Mouse (Mus musculus) cerebellum, adult 2 months (tissue): Measurements from ENCODE around the gene Fam92b. TPM values are rescaled to one million over a fixed set of nuclear protein-coding genes. Genes with fewer than 3 reads are reported as not detected.

Experiments
- DNase-seq, 2 experiments: peaks; one replicate each; pipeline ENCODE4 v3.0.0; 2021
- H3K27ac ChIP-seq: fragments of 200-500 bp; 2 replicates; pipeline ENCODE4 v1.5.1; 2012; ENCODE audit warnings: low read length, control low read depth, inconsistent platforms; ENCODE audit not compliant: insufficient read depth
- H3K27me3 ChIP-seq: fragments of 200-500 bp; 2 replicates; pipeline ENCODE4 v1.6.1; 2012; ENCODE audit warnings: inconsistent platforms, mild to moderate bottlenecking, low read length, moderate library complexity; ENCODE audit not compliant: control insufficient read depth, insufficient read depth
- H3K4me1 ChIP-seq: fragments of 200-500 bp; 2 replicates; pipeline ENCODE4 v1.6.1; 2011; ENCODE audit warnings: low read length; ENCODE audit not compliant: control insufficient read depth, insufficient read depth
- H3K4me3 ChIP-seq: fragments of 200-500 bp; replicated peaks from 2 replicates; pipeline ENCODE3; 2011; ENCODE audit warnings: mild to moderate bottlenecking, low read depth, low read length, control low read depth; ENCODE audit not compliant: insufficient read depth
- CTCF ChIP-seq: fragments of 200-500 bp; IDR thresholded peaks from 2 replicates; pipeline ENCODE4 v1.5.1; 2011; ENCODE audit warnings: low read depth, mild to moderate bottlenecking, control low read depth, low read length, moderate library complexity, borderline replicate concordance; ENCODE audit not compliant: insufficient read depth
- POLR2A ChIP-seq: fragments of 200-500 bp; IDR thresholded peaks from 2 replicates; pipeline ENCODE4 v1.6.1; 2011; ENCODE audit warnings: low read length, control low read depth, borderline replicate concordance; ENCODE audit not compliant: insufficient read depth
- WGBS: fragments of 180-500 bp; shearing (Covaris S2); methylation state at CpG from one replicate; pipeline ENCODE4 v1.1.7; 2018; 5-methylcytosine and 5-hydroxymethylcytosine counted together
- polyA plus RNA-seq: library from polyadenylated mRNA; depleted of rRNA; stranded (reverse); fragments of >200 nt; gene quantifications from 2 replicates; pipeline ENCODE4 v1.2.3, GENCODE M21; 2012

Fam92b gene
- polyA plus RNA-seq, 1 experiment, result 1.8 TPM

- Histone ChIP-seq H3K27ac (no peak overlapping the region), H3K4me1 (peaks cover 19% of the 10 kb centered on the region; the same call in 1 of the 2 replicates), H3K4me3 (no peak overlapping the region), H3K27me3 (no peaks in the 10 kb centered on the region)
- WGBS, result 75% methylated on average over 8 of the region's 8 CpGs
- no peak for TF ChIP-seq CTCF
- TF ChIP-seq POLR2A, result no peak
- no peak for DNase-seq
These were observed 9.2 kb upstream of the Fam92b start for GRCm38 (mm10) chr8:120186454-120186853.

GRCm38 (mm10) chr8:120184850-120185792 is 7.9 kb upstream of the Fam92b start:
- Histone ChIP-seq H3K27ac (no peak overlapping the region), H3K27me3 (no peaks in the 10 kb centered on the region), H3K4me3 (no peak overlapping the region), H3K4me1 (peaks cover 12% of the 10 kb centered on the region; the same call in 1 of the 2 replicates)
- DNase-seq, result no peak
- 29% methylated on average over 17 of the region's 17 CpGs for WGBS
- TF ChIP-seq CTCF, result no peak
- no peak for TF ChIP-seq POLR2A

GRCm38 (mm10) chr8:120184366-120184765 is 7.1 kb upstream of the Fam92b start:
- WGBS, result 52% methylated on average over 9 of the region's 9 CpGs
- no peak for TF ChIP-seq CTCF
- TF ChIP-seq POLR2A, result no peak
- H3K27ac ChIP-seq, result no peak overlapping the region
- peaks cover 7% of the 10 kb centered on the region; the same call in 1 of the 2 replicates for H3K4me1 ChIP-seq
- no peak overlapping the region for H3K4me3 ChIP-seq
- DNase-seq, result no peak
- H3K27me3 ChIP-seq, result no peaks in the 10 kb centered on the region

- WGBS, result 69% methylated on average over 4 of the region's 4 CpGs
- DNase-seq, result no peak
- H3K27ac ChIP-seq, result no peak overlapping the region
- H3K4me3 ChIP-seq, result no peak overlapping the region
- no peaks in the 10 kb centered on the region for H3K27me3 ChIP-seq
- TF ChIP-seq POLR2A (no peak), CTCF (no peak)
- H3K4me1 ChIP-seq, result peaks cover 14% of the 10 kb centered on the region
These were observed 4.7 kb upstream of the Fam92b start for GRCm38 (mm10) chr8:120181861-120182414.

- Histone ChIP-seq H3K27ac (no peak overlapping the region), H3K27me3 (no peaks in the 10 kb centered on the region), H3K4me1 (peaks cover 14% of the 10 kb centered on the region), H3K4me3 (no peak overlapping the region)
- no peak for DNase-seq
- no peak for TF ChIP-seq CTCF
- 73% methylated on average over 5 of the region's 5 CpGs for WGBS
These were observed 4.0 kb upstream of the Fam92b start for GRCm38 (mm10) chr8:120181274-120181673.

GRCm38 (mm10) chr8:120180445-120180970 is 3.2 kb upstream of the Fam92b start:
- H3K27ac ChIP-seq, result no peak overlapping the region
- peaks cover 10% of the 10 kb centered on the region for H3K4me1 ChIP-seq
- H3K27me3 ChIP-seq, result no peaks in the 10 kb centered on the region
- WGBS, result 86% methylated on average over 7 of the region's 7 CpGs
- TF ChIP-seq POLR2A, result no peak
- no peak for TF ChIP-seq CTCF
- DNase-seq, result no peak
- H3K4me3 ChIP-seq, result no peak overlapping the region

- WGBS, result under 1% methylated on average over 10 of the region's 10 CpGs
- Histone ChIP-seq H3K4me1 (peaks cover 17% of the 10 kb centered on the region), H3K4me3 (peak overlapping the region; percentile 28), H3K27ac (no peak overlapping the region), H3K27me3 (no peaks in the 10 kb centered on the region)
- peak; percentile 94 for TF ChIP-seq CTCF
- TF ChIP-seq POLR2A, result no peak
- DNase-seq, result peak; percentile 85 to 94
These were observed 1.8 kb upstream of the Fam92b start for GRCm38 (mm10) chr8:120179027-120179431.

- H3K4me1 ChIP-seq, result peaks cover 18% of the 10 kb centered on the region
- H3K27ac ChIP-seq, result no peak overlapping the region
- TF ChIP-seq CTCF, result no peak
- no peak for TF ChIP-seq POLR2A
- H3K27me3 ChIP-seq, result no peaks in the 10 kb centered on the region
- 43% methylated on average over 10 of the region's 10 CpGs for WGBS
- no peak for DNase-seq
- H3K4me3 ChIP-seq, result no peak overlapping the region
These were observed 853 bp upstream of the Fam92b start for GRCm38 (mm10) chr8:120178124-120178514.
